Mouse (Mus musculus): ENCODE data around the gene Map4k4.

DNA sequence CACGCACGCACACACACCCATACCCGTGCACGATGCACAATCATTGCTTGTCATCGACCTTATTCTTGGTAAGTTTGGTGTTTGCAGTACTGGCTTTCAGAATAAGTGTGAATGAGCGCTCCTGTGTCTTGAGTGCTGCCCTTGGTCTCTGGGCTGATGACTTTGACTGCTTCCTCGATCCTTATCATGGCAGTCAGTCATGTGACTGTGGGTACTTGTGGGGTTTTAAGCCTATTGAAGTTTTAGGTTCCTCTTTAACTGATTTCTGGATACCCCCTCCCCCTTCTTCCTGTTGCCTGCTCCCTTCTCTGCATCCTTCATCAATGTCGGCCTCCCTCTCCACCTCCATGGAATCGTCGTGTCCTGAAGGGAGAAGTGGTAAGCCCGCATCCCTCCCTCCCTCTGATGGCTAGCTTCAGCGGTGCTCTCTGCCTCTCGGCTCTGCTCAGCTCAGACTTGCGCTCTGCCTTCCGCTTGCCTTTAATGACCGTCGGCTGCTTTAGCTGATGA lies 107.3 kb downstream of the Map4k4 start:
- TF ChIP-seq POLR2A (IDR thresholded peaks at IDR 0.05; ENCODE audit: extremely low read depth, insufficient read depth, low read length): no peak
- TF ChIP-seq CTCF (IDR thresholded peaks at IDR 0.05; ENCODE audit: extremely low read depth, insufficient read depth, low read length): no peak
